Mouse (Mus musculus) limb, embryonic 15.5 days (tissue): Measurements from ENCODE around the gene Adgrv1. TPM values are rescaled to one million over a fixed set of nuclear protein-coding genes. Genes with fewer than 3 reads are reported as not detected.

Experiments
- ATAC-seq: fragments of 200-750 bp; cut with Nextera tagmentation; 2 replicates; pipeline ENCODE4 v1.8.0; 2017; ENCODE audit warnings: low read depth, moderate TSS enrichment; ENCODE audit not compliant: insufficient number of reproducible peaks, low FRiP score, low TSS enrichment
- H3K27ac ChIP-seq: fragments of 300-500 bp; sonication (generic); 2 replicates; pipeline ENCODE4 v1.5.1; 2015; ENCODE audit warnings: moderate library complexity, mild to moderate bottlenecking, inconsistent platforms
- H3K27me3 ChIP-seq: fragments of 300-500 bp; sonication (generic); 2 replicates; pipeline ENCODE4 v1.6.1; 2015; ENCODE audit warnings: inconsistent platforms
- H3K36me3 ChIP-seq: fragments of 300-500 bp; sonication (generic); 2 replicates; pipeline ENCODE4 v1.6.1; 2015; ENCODE audit warnings: inconsistent platforms
- H3K4me1 ChIP-seq: fragments of 300-500 bp; sonication (generic); 2 replicates; pipeline ENCODE4 v1.6.1; 2015; ENCODE audit warnings: inconsistent platforms
- H3K4me2 ChIP-seq: fragments of 300-500 bp; sonication (generic); 2 replicates; pipeline ENCODE4 v1.6.1; 2015; ENCODE audit warnings: mild to moderate bottlenecking, inconsistent platforms
- H3K4me3 ChIP-seq: fragments of 300-500 bp; sonication (generic); 2 replicates; pipeline ENCODE4 v1.5.1; 2015; ENCODE audit warnings: mild to moderate bottlenecking, inconsistent platforms
- H3K9ac ChIP-seq: fragments of 300-500 bp; sonication (generic); 2 replicates; pipeline ENCODE4 v1.6.1; 2015; ENCODE audit warnings: inconsistent platforms
- H3K9me3 ChIP-seq: fragments of 300-500 bp; sonication (generic); 2 replicates; pipeline ENCODE4 v1.6.1; 2016; ENCODE audit warnings: inconsistent platforms
- WGBS: fragments of 180-500 bp; shearing (Covaris S2); methylation state at CpG from one replicate; pipeline ENCODE4 v1.1.7; 2015; 5-methylcytosine and 5-hydroxymethylcytosine counted together
- polyA plus RNA-seq: library from polyadenylated mRNA; unstranded; fragments of >200 nt; fragmentation: Nextera tagmentation; extraction: Ambion mirVana; gene quantifications from 2 replicates; pipeline ENCODE4 v1.2.1, GENCODE M21; 2015

Gene Adgrv1
- polyA plus RNA-seq, 1 experiment from 2014 or later, result 0.58 TPM

DNA sequence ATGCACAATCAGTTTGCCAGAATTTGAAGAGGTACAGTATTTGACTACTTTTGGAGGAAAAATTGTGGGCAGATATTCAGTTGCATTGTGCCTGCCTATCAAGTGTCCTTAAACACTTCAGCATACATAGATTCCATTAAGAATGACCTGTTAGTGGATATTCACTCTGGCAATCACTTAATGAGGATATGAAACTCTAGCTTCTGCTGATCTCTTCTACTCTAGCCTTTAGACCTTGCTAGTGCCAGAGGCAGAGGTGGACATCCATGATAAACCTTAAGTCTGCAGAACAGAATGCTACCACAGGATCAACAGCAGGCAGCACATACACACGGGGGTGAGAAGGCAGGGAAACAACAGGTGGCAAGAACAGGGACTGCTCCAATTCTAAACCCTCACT, 488.5 kb downstream of the Adgrv1 start:
- no peak overlapping the region for H3K27ac ChIP-seq
- no peaks in the 10 kb centered on the region for H3K4me1 ChIP-seq
- no peaks in the 10 kb centered on the region for H3K27me3 ChIP-seq
- no peak overlapping the region for H3K4me3 ChIP-seq
- H3K4me2 ChIP-seq, result no peak overlapping the region
- WGBS, result 49% methylated on average over 1 of the region's 1 CpGs
- no peaks in the 10 kb centered on the region for H3K9me3 ChIP-seq
- ATAC-seq, result no peak
- no peak overlapping the region for H3K9ac ChIP-seq
- H3K36me3 ChIP-seq, result no peaks in the 10 kb centered on the region

DNA sequence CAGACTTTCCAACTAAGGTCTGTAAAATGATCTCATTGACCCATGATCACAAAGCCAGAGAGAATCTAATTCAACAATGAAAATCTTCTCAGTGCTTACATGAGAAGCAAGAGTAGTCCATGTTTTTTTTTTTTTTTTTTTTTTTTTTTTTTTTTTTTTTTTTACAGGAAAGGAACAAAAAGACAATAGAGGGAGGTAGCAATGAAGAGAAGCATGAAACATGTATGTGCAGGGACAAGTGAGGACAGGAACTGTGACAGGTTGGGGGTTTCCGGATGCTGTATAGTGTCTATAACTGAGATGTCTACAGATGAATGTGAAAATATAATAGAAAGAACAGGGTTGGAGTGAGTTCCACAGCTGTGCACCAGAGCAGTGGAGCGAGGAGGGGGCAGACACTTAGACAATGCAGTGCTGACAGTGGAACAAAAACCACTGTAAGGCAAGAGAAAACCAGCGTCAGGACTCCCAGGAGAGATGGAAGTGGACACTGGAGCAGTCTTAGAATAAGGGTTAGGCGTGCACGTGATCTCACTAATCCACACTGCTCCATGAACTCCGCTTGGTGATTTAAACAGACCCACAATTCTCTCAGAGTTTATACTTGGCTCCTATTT, 490.6 kb downstream of the Adgrv1 start:
- no peak overlapping the region for H3K27ac ChIP-seq
- no peak overlapping the region for H3K9ac ChIP-seq
- H3K4me2 ChIP-seq, result no peak overlapping the region
- no peak for ATAC-seq
- no peaks in the 10 kb centered on the region for H3K27me3 ChIP-seq
- H3K4me3 ChIP-seq, result no peak overlapping the region
- 71% methylated on average over 6 of the region's 6 CpGs for WGBS
- no peaks in the 10 kb centered on the region for H3K36me3 ChIP-seq
- no peaks in the 10 kb centered on the region for H3K9me3 ChIP-seq
- no peaks in the 10 kb centered on the region for H3K4me1 ChIP-seq

DNA sequence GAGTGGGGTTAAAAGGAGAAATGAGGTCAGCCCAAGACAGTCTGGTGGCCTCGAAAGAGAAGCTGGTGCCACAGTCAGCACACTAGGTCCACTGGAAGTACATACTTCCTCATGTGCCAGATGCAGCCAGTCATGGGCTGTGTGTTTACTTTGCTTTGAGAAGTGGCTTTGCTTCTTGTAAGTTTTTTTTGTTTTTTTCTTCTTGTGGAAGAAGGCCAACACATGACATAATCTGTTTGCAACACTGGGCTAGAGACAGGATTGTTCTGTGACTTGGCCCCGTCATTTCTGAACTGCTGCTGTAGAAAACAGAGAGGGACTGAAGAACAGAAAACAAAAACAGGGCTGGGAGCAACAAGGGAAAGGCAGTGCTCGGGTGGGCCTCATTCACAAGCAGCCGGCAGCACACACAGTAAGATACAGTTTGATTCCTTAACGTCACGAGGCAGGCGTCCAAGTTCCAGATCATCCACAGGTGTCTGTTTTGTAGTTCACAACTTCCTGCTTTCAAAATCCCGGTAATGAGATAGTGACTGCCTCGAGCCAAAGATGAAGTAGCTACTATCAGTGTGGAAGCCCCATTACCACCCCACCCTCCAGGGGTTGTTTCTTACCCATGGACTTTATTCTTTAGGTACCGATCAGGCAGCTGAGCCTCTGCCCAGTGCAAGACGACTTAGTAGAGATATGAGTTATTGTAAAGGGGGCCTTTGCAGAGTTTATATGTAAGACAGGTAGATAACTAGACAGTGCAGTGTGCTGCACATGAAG, 496.1 kb downstream of the Adgrv1 start:
- 25% methylated on average over 11 of the region's 11 CpGs for WGBS
- H3K4me3 ChIP-seq, result no peak overlapping the region
- no peaks in the 10 kb centered on the region for H3K36me3 ChIP-seq
- H3K4me1 ChIP-seq, result peaks cover 19% of the 10 kb centered on the region
- no peaks in the 10 kb centered on the region for H3K27me3 ChIP-seq
- no peak for ATAC-seq
- H3K9ac ChIP-seq, result no peak overlapping the region
- no peak overlapping the region for H3K27ac ChIP-seq
- no peaks in the 10 kb centered on the region for H3K9me3 ChIP-seq
- H3K4me2 ChIP-seq, result no peak overlapping the region

DNA sequence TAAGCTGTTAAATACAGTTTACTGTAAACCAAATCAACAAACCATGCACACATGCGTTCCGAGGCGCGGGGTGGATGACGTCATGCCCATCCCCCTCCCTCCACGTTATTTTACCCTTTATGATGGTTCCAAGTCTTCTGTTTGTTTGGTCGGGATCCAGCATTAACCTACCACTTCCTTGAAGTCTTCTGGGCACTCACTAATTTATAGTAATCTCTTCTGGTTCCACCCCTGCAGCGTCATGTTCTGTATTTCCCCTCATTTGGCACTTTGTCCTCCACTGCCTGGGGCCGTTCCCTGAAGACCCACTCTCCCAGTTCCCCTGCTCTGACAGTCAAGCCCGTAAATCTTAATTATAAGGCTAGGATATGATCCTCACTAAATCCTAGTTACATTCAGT, 497.0 kb downstream of the Adgrv1 start:
- no peak overlapping the region for H3K4me3 ChIP-seq
- ATAC-seq, result no peak
- H3K36me3 ChIP-seq, result no peaks in the 10 kb centered on the region
- 31% methylated on average over 10 of the region's 10 CpGs for WGBS
- H3K4me2 ChIP-seq, result no peak overlapping the region
- H3K27me3 ChIP-seq, result no peaks in the 10 kb centered on the region
- H3K27ac ChIP-seq, result no peak overlapping the region
- H3K4me1 ChIP-seq, result peaks cover 19% of the 10 kb centered on the region
- no peaks in the 10 kb centered on the region for H3K9me3 ChIP-seq
- no peak overlapping the region for H3K9ac ChIP-seq

DNA sequence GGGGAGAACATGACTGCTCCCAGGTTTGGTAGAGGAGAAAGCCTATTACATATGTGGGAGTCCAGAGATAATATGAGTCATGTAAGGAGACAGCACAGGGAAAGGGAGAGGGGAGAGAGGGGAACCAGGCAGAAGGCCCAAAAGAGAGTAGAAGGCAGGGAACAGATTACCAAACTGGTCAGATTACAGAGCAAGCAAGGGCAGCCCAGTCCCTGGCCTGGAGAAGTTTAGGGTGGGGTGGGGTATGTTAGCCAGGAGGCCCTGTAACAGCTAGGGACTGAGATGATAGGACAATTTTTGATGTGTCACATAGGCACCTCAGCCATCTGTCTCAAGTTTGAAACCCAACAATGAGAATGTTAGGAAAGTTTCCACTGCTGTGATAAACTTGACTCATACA, 498.5 kb downstream of the Adgrv1 start:
- no peak overlapping the region for H3K4me2 ChIP-seq
- no peaks in the 10 kb centered on the region for H3K27me3 ChIP-seq
- H3K9me3 ChIP-seq, result no peaks in the 10 kb centered on the region
- ATAC-seq, result no peak
- H3K27ac ChIP-seq, result no peak overlapping the region
- no peak overlapping the region for H3K9ac ChIP-seq
- H3K36me3 ChIP-seq, result no peaks in the 10 kb centered on the region
- peaks cover 19% of the 10 kb centered on the region for H3K4me1 ChIP-seq
- H3K4me3 ChIP-seq, result no peak overlapping the region

DNA sequence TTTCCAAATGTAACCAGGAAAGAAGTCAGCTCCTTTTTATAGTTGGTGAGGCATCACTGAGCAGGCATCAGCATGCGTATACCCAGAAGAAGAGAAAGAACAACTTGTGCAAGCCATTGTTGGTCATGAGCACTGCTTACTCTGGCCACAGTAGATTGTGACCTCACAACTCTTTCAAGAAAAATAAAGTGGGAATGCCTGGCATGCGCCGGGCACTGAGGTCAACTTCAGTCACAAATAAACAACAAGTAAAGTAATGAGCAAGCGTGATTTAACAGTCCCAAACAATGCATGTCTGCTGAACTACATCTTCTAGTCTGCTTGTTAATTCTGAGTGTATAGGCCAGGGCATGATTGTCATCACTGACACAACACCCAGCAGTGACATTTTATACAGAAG, 499.6 kb downstream of the Adgrv1 start:
- no peaks in the 10 kb centered on the region for H3K9me3 ChIP-seq
- H3K36me3 ChIP-seq, result no peaks in the 10 kb centered on the region
- H3K4me1 ChIP-seq, result peaks cover 19% of the 10 kb centered on the region
- no peaks in the 10 kb centered on the region for H3K27me3 ChIP-seq
- H3K4me3 ChIP-seq, result no peak overlapping the region
- no peak overlapping the region for H3K27ac ChIP-seq
- H3K9ac ChIP-seq, result no peak overlapping the region
- ATAC-seq, result no peak
- 76% methylated on average over 4 of the region's 4 CpGs for WGBS
- no peak overlapping the region for H3K4me2 ChIP-seq

DNA sequence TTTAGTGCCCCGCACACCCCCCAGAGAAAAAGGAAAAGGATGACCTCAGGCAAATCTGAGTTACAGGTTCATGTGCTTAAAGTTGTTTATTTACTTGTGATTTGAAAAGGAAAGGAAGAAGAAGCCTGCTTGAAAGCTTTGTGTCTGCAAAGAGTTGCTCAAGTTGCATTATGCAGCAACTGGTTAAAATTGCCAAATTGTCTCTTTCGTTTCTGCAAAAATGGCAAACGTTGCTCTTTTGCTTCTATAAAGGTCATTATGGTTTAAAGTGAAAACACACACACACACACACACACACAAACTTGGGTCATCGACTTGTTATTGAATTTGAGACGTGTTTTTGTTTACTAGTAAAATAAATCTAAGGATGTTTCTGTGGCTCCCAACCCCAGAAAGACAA, 500.3 kb downstream of the Adgrv1 start:
- H3K9ac ChIP-seq, result no peak overlapping the region
- H3K27ac ChIP-seq, result no peak overlapping the region
- no peak overlapping the region for H3K4me3 ChIP-seq
- no peaks in the 10 kb centered on the region for H3K9me3 ChIP-seq
- no peak for ATAC-seq
- no peaks in the 10 kb centered on the region for H3K27me3 ChIP-seq
- H3K4me1 ChIP-seq, result peaks cover 19% of the 10 kb centered on the region
- H3K36me3 ChIP-seq, result no peaks in the 10 kb centered on the region
- 53% methylated on average over 5 of the region's 5 CpGs for WGBS
- no peak overlapping the region for H3K4me2 ChIP-seq

DNA sequence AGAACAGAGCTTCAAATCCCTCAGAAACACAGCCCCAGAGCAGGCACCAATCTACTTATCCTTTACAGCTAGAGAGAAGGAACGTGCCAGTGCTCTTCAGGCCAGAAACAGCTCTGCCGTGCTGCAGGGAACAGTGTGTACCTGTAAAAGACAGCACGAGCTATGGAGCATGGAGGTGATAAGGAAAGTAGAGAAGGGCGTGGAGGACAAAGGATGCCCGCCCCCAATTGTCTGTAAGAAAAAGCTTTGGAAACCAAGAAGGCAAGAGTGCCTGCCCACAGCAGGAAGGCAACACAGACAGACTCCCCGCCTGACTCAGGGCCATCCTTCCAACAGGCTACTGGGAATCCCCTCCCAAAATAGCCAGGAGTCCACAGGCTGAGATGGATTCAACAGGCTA, 501.1 kb downstream of the Adgrv1 start:
- Histone ChIP-seq H3K4me3 (no peak overlapping the region), H3K4me2 (no peak overlapping the region), H3K9ac (no peak overlapping the region), H3K27me3 (no peaks in the 10 kb centered on the region), H3K36me3 (no peaks in the 10 kb centered on the region), H3K9me3 (no peaks in the 10 kb centered on the region), H3K27ac (no peak overlapping the region), H3K4me1 (peaks cover 14% of the 10 kb centered on the region)
- 64% methylated on average over 6 of the region's 6 CpGs for WGBS
- ATAC-seq, result no peak

DNA sequence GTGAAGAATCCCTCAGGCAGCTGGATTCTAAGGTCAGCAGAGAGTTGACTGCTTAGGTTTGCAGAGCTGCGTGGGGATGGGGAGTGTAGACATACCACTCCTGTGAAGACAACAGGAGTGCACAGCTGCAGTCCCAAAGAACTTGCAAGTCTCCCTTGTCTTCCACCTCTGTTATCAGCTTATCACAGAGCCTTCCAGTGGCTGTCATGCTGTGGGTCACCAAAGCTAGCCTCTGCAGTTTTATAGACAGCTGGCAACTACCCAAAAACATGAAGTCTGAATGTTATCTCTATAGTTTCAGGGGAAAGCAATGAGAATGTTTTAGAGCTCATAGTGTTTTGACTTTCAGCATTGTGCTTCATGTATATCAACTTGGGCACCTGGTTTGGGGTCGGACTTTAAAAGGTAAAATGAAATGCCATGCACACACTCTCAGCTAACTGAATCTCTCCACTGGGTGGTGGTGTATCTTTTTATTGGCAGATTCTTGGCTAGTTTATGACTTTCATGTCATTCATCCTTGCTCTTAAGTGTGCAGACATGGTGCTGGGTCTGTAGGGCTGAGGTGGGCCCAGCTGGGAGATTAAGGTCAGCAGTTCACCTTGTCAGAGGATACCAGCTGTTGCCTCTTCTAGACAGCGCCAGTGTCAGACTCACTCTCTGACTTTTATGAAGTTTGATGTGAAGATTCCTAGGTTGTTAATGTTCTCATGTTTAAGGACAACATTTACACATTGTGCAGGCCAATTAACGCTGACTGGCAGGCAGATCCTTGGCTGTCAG, 502.0 kb downstream of the Adgrv1 start:
- Histone ChIP-seq H3K27ac (no peak overlapping the region; the same call in 1 of the 2 replicates), H3K27me3 (no peaks in the 10 kb centered on the region), H3K36me3 (no peaks in the 10 kb centered on the region), H3K9me3 (no peaks in the 10 kb centered on the region), H3K4me1 (peaks cover 7% of the 10 kb centered on the region; the same call in 1 of the 2 replicates), H3K4me3 (no peak overlapping the region), H3K9ac (no peak overlapping the region), H3K4me2 (no peak overlapping the region)
- no peak for ATAC-seq
- 59% methylated on average over 4 of the region's 4 CpGs for WGBS

DNA sequence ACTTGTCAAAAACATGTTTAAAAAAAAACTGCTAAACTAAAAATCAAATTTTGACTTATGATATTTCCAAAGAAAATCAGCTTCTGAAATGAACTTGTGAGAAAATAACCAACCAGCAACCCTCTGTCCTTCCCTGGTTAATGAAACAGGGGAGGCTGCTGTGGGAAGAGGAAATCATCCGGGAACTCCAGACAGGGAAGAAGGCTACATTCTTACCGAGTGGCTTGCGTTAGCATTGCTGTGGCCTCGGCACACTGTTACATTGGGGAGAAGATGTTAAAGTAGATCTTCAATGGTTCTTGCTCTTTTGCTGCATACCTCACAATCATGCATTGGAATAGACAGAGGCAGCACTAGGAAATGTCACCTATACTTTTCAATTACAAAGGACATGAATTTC, 507.1 kb downstream of the Adgrv1 start:
- Histone ChIP-seq H3K9me3 (no peaks in the 10 kb centered on the region), H3K27ac (no peak overlapping the region), H3K27me3 (no peaks in the 10 kb centered on the region), H3K9ac (no peak overlapping the region), H3K4me1 (no peaks in the 10 kb centered on the region), H3K4me3 (no peak overlapping the region), H3K36me3 (no peaks in the 10 kb centered on the region), H3K4me2 (no peak overlapping the region)
- WGBS, result 75% methylated on average over 4 of the region's 4 CpGs
- no peak for ATAC-seq

DNA sequence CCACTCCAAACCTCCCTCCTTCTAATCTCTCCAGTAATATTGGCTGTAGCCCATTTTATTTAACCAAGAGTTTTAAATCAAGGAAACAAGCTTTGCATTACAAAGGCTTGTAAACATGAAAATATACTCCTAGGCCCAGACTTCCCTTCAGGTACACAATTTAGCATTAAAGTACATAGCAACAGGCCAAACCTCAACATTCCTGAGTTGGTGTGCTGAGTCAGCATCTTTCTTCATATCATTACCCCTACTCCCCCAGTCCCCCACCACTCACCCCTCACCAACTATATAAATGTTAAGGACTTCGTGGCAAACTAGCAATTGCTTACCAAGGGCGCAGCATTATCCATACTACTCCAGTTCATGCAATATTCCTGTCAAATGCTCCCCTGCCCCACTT, 510.7 kb downstream of the Adgrv1 start:
- Histone ChIP-seq H3K4me3 (no peak overlapping the region), H3K27ac (no peak overlapping the region), H3K36me3 (no peaks in the 10 kb centered on the region), H3K9me3 (no peaks in the 10 kb centered on the region), H3K4me2 (no peak overlapping the region), H3K4me1 (no peaks in the 10 kb centered on the region), H3K9ac (no peak overlapping the region), H3K27me3 (no peaks in the 10 kb centered on the region)
- WGBS, result 84% methylated on average over 2 of the region's 2 CpGs
- ATAC-seq, result no peak

DNA sequence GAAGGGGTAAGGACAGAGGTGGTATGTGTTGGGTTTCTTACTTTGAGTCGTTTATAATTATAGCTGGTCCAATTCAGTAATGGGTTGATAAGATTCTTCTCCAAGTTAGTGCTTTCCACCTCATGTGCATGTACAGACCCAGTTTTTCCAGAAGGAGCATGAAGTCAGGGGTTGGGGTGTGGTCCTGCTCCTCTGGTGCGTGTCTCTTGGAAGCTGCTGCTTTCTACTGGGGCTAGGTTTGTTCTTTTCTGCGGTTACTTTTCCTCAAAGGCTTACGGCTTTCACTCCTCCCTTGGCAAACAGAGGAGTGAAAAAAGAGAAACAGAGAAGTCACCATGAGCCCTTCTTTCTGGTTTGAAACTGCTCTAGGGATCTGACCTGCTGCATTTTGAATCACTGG, 522.5 kb downstream of the Adgrv1 start:
- no peaks in the 10 kb centered on the region for H3K9me3 ChIP-seq
- H3K4me3 ChIP-seq, result no peak overlapping the region
- H3K36me3 ChIP-seq, result no peaks in the 10 kb centered on the region
- no peak overlapping the region for H3K27ac ChIP-seq
- no peak overlapping the region for H3K9ac ChIP-seq
- H3K27me3 ChIP-seq, result no peaks in the 10 kb centered on the region
- no peak for ATAC-seq
- H3K4me1 ChIP-seq, result peaks cover 5% of the 10 kb centered on the region; the same call in 1 of the 2 replicates
- 83% methylated on average over 4 of the region's 4 CpGs for WGBS
- H3K4me2 ChIP-seq, result no peak overlapping the region
